Mouse (Mus musculus) brown adipose tissue, adult 24 weeks (tissue): ENCODE measurements around the gene Ankrd52. TPM values are rescaled to one million over a fixed set of nuclear protein-coding genes. Genes with fewer than 3 reads are reported as not detected.
"Not testable (repeated sequence)": the region's sequence is repeated elsewhere in the genome, so short reads cannot be mapped to it uniquely, and the experiment has no call there.

Source experiments
- H3K27ac ChIP-seq: fragments of 200-500 bp; replicated peaks from 2 replicates; pipeline ENCODE4 v1.5.1; 2012; ENCODE audit warnings: low read depth, mild to moderate bottlenecking, low read length
- H3K4me1 ChIP-seq: fragments of 200-500 bp; 2 replicates; pipeline ENCODE4 v1.6.1; 2012; ENCODE audit warnings: low read length, mixed read lengths; ENCODE audit not compliant: control insufficient read depth, insufficient read depth, insufficient read length
- H3K4me3 ChIP-seq: fragments of 200-500 bp; 2 replicates; pipeline ENCODE4 v1.5.1; 2012; ENCODE audit warnings: low read depth, mild to moderate bottlenecking, low read length, moderate library complexity; ENCODE audit not compliant: insufficient read depth
- polyA plus RNA-seq: library from polyadenylated mRNA; stranded (reverse); fragments of >200 nt; gene quantifications from 2 replicates; pipeline ENCODE4 v1.2.4, GENCODE M21; 2012; ENCODE audit not compliant: missing spikeins, insufficient read depth, insufficient read length

The Ankrd52 gene
- polyA plus RNA-seq = 16.9 and 22.4 TPM in 2 replicates

- peaks cover 7% of the 10 kb centered on the region; the same call in 1 of the 2 replicates for H3K4me1 ChIP-seq
- peak within 1 kb of the TSS; percentile 92 for H3K27ac ChIP-seq
- peak within 1 kb of the TSS; percentile 96 for H3K4me3 ChIP-seq
Measured at GRCm38 (mm10) chr10:128376455-128377211, at the start of gene Ankrd52. Gene Ankrd52 (plus strand): TSS chr10:128377115.

- peaks cover 5% of the 10 kb centered on the region; the same call in 1 of the 2 replicates for H3K4me1 ChIP-seq
- H3K4me3 ChIP-seq = no peak overlapping the region
- H3K27ac ChIP-seq = no peak overlapping the region
Measured at GRCm38 (mm10) chr10:128327610-128328009, 49.3 kb upstream of the Ankrd52 start.

DNA sequence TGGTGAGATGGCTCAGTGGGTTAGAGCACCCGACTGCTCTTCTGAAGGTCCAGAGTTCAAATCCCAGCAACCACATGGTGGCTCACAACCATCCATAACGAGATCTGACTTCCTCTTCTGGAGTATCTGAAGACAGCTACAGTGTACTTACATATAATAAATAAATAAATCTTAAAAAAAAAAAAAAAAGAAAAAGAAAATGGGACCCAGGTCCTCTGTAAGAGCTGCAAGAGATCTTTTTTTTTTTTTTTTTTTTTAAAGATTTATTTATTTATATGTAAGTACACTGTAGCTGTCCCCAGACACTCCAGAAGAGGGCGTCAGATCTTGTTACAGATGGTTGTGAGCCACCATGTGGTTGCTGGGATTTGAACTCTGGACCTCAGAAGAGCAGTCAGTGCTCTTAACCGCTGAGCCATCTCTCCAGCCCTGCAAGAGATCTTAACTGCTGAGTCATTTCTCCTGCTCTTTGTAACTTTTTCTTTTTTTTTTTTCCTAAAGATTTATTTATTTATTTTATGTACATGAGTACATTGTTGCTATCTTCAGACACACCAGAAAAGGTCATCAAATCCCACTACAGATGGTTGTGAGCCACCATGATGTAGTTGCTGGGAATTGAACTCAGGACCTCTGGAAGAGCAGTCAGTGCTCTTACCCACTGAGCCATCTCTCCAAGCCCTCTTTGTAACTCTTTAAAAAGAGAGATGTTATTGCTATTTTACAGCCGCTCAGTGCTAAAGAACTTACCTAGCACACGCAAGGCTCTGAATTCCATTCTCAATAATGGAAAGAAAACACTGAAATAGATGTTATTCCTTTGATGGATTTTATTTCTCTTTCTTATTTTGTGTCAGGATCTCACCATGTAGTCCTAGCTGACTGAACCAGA, 44.3 kb upstream of the Ankrd52 start:
- not testable (repeated sequence) for H3K4me1 ChIP-seq, H3K27ac ChIP-seq, H3K4me3 ChIP-seq

DNA sequence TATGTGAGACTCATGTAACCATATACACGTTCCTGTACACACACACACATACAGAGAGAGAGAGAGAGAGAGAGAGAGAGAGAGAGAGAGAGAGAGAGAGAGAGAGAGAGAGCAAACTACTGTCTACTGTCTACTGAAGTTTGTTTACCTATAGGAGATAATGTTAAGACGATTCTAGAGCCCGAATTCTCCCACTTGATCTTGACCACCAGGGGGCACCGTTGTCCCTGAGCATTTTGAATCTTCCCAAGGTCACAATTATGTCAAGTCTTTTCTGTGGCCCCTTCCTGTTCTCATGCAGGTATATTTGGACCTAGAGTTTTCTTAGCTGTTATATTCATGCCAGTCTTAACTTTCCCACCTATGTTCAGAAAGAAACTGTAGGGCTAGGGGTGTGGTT, 41.3 kb upstream of the Ankrd52 start:
- Histone ChIP-seq H3K4me1 (no peaks in the 10 kb centered on the region), H3K27ac (no peak overlapping the region), H3K4me3 (no peak overlapping the region)

DNA sequence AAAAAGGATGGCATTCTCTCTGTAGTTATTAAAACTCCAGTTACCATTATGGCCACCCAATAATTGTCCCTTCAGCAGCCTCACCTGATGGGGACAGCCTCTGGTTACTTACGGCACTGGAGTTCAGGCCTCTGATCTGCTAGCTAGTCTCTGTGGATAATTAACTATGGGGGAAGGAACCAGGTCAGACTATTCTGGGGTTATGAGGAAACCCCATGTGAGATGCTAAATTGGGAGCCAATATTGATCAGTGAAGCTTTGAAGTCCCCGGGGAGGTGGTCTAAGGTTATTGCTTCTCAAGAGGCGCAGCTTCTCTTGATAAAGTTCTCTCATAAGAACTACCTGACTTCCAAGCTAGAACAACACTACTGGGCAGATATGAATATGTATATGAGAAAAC, 40.7 kb upstream of the Ankrd52 start:
- H3K4me1 ChIP-seq = no peaks in the 10 kb centered on the region
- H3K4me3 ChIP-seq = no peak overlapping the region
- H3K27ac ChIP-seq = peak overlapping the region; percentile 99

GRCm38 (mm10) chr10:128336597-128336996, 40.3 kb upstream of the Ankrd52 start:
- H3K4me3 ChIP-seq = 0 out of 2 replicates have a peak overlapping the region, but pooled peaks have one; percentile 70
- H3K27ac ChIP-seq = peak overlapping the region; percentile 99

DNA sequence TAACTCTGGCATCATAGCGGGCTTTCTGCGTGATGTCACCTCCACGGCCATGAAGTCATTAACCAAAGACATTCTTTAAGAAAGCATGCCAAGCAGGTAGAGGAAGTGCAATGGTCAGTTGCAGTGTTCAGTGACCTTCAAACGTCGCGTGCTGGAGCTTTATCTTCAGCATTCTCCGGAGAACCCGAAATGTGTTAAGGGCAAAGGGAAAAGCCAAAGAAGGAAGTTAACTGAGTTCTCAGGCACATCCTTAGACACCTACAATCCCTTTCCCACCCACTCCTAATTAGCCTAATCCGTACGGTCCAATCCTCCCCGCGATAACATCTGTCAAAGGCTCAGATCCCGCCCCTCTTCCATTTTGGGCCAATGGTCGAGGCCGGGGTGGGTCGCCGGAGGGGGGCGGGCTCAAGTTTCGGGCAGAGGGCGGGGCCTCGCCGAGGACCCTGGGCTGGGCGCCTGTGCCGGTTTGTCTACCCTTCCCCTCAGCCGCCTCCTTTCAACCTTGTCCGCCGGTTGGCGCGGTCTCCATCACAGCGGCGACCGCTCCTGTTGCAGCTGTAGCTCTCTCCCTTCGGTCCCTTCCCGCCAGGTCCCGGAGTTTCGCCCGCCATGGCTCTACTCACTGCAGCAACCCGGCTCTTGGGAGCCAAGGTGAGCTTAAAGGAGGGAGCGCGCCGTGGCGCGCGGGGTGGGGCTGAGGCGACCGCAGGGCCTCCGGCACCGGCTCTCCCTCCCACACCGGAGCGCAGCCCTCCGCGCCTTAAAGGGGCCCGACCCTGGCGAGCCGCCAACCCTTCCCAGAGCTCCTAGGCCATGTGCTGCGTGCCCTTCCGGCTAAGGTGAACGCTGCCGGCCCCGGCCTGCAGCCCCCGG, 39.4 kb upstream of the Ankrd52 start, which contains the start of gene Cs:
Gene Cs, plus strand, starts transcription at position 429 of the 876 bp plus-strand sequence.
- H3K4me3 ChIP-seq = peak within 1 kb of the TSS; percentile 97
- no peaks in the 10 kb centered on the region for H3K4me1 ChIP-seq
- peak within 1 kb of the TSS; percentile 99 for H3K27ac ChIP-seq

More at GRCm38 (mm10) chr10:128336597-128336996, 40.3 kb upstream of the Ankrd52 start:
- H3K4me1 ChIP-seq = no peaks in the 10 kb centered on the region

GRCm38 (mm10) chr10:128338415-128338814, 38.5 kb upstream of the Ankrd52 start:
- Histone ChIP-seq H3K4me3 (peak overlapping the region; percentile 97), H3K4me1 (no peaks in the 10 kb centered on the region), H3K27ac (peak overlapping the region; percentile 96)

- Histone ChIP-seq H3K27ac (peak overlapping the region; percentile 96), H3K4me1 (no peaks in the 10 kb centered on the region), H3K4me3 (peak overlapping the region; percentile 97)
Measured at GRCm38 (mm10) chr10:128338948-128339347, 38.0 kb upstream of the Ankrd52 start.

DNA sequence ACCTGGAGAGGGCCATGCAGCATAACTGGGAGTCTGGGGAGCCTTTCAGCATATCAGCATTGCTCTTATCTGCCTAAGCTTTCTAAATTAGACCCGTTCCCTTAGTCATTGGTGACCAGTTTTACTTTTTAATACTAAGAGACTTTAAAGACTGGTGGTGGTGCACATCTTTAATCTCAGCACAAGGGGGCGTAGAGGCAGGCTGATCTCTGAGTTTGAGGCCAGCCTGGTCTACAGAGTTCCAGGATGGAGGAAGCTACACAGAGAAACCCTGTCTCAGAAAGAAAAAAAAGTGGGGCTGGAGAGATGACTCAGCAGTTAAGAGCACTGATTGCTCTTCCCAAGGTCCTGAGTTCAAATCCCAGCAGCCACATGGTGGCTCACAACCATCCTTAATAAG, 36.7 kb upstream of the Ankrd52 start:
- Histone ChIP-seq H3K4me1 (peaks cover 3% of the 10 kb centered on the region; the same call in 1 of the 2 replicates), H3K4me3 (peak overlapping the region; percentile 42), H3K27ac (peak overlapping the region; percentile 95)

DNA sequence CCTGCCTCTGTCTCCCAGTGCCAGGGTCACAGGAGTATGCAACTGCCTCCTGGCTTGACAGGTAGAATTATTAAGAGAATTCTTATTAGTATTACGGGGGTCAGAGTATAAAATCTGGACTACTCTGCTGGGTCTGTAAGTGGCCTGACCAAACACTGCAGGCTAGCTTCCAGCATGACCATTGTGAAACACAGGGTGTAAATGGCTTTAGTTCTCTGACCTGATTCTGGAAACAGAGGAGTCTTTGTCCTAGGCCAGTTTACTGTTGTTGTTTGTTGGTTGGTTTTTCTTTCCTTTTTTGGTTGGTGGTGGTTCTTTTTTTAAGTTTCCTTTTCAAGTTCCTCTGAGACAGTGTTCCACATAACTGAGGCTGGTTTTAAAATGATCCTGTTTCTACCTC, 33.5 kb upstream of the Ankrd52 start:
- Histone ChIP-seq H3K4me3 (no peak overlapping the region), H3K4me1 (peaks cover 7% of the 10 kb centered on the region; the same call in 1 of the 2 replicates), H3K27ac (peak overlapping the region; percentile 61)

GRCm38 (mm10) chr10:128344568-128345275, 32.2 kb upstream of the Ankrd52 start:
- H3K4me1 ChIP-seq = peaks cover 7% of the 10 kb centered on the region; the same call in 1 of the 2 replicates
- no peak overlapping the region for H3K4me3 ChIP-seq
- H3K27ac ChIP-seq = peak overlapping the region; percentile 48

- Histone ChIP-seq H3K4me3 (no peak overlapping the region), H3K27ac (no peak overlapping the region), H3K4me1 (peaks cover 7% of the 10 kb centered on the region; the same call in 1 of the 2 replicates)
Measured at GRCm38 (mm10) chr10:128347541-128347940, 29.4 kb upstream of the Ankrd52 start.

DNA sequence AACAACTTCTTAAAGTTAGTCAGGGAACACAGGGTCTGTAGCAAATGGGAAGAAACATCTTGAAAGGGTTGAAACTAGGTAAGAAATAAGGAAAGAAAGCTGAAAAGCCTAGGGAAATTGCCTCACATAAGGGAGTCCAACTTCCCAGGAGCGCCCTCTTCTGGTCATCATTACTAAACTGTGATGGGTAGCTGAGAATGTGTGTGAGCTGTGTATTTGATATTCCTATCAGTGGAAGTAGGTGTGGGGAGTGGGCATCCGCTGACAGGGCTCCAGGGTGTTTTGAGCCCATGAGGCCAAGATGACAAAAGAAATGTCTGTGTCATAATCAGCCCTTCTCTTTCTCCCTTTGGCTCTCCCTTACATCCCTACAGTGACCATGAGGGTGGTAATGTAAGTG, 18.1 kb upstream of the Ankrd52 start:
- Histone ChIP-seq H3K4me1 (no peaks in the 10 kb centered on the region; the same call in 1 of the 2 replicates), H3K4me3 (no peak overlapping the region), H3K27ac (peak overlapping the region; percentile 56)
